Mouse (Mus musculus): Measurements from ENCODE around the gene Ggta1.
"Not testable (repeated sequence)": the region's sequence is repeated elsewhere in the genome, so short reads cannot be mapped to it uniquely, and the experiment has no call there.

Gene Ggta1

DNA sequence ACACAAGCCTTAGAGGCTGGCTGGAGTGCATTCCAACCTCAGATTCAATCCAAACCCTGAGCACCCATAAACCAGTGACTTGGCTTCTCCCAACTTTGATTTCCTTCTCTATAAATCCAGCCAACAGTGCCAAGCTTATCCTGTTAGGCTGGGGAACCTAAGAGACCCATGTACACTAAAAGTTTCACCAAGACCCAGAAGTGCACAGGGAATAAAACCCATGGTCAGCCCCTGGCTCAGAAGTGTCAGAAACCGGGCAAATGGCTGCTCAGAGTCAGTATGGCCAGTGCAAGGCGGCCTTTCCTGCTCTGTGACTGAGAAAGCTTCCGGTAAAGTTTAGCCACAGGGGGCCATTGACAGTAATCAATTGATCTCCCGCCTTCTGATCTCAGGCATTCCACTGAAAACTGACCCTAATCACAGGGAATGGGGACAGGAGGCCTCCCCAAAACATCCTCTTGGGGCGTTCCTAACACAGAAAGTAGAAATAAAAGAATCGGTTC lies 2.6 kb downstream of the Ggta1 start:
- DNase-seq = no peak

DNA sequence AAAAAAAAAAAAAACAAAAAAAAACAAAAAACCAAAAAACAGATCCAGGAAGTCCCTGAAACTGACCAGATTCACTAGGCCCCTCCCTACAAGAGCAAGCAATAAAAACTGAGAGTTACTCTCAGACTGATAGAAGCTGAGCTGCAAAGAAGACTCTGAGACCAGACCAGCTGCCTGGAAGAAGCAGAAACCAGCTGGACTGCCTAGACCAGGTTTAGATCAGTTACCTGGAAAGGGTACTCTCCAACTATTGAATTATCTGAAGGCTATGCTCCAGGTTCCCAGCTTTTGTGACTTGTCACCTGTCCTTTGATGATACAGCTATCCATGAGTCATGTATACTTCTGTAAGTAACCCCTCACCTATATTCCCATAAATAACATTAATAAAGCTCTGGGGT lies 3.7 kb downstream of the Ggta1 start:
- DNase-seq = no peak

- DNase-seq = no peak
Measured at GRCm38 (mm10) chr2:35458421-35458820, 4.6 kb downstream of the Ggta1 start.

DNA sequence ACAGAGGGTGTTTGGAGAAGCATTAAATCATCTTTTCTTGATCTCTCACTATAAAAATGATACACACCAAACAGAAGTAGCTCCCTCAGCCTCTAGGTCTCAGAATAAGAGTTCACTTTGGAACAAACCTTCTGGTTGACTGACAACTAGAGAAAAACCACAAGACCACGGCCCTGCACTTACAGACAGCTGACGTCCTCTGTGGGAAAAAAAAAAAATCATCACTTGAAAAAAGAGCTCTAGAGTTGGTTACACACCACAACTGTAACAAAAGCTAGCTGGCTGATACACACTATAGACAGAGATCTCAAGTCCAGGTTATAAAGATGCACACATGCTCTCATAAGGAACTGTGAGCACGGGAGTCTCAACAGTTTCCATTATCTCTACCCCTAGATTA lies 9.3 kb downstream of the Ggta1 start:
- DNase-seq = no peak

GRCm38 (mm10) chr2:35452695-35453094 lies 10.3 kb downstream of the Ggta1 start:
- DNase-seq = not testable (repeated sequence)

- DNase-seq = no peak
Measured at GRCm38 (mm10) chr2:35451484-35452050, 11.5 kb downstream of the Ggta1 start.

- no peak for DNase-seq
Measured at GRCm38 (mm10) chr2:35450856-35451255, 12.2 kb downstream of the Ggta1 start.

GRCm38 (mm10) chr2:35449687-35450622 lies 13.1 kb downstream of the Ggta1 start:
- no peak for DNase-seq

- DNase-seq = no peak
Measured at GRCm38 (mm10) chr2:35448914-35449670, 13.9 kb downstream of the Ggta1 start.

DNA sequence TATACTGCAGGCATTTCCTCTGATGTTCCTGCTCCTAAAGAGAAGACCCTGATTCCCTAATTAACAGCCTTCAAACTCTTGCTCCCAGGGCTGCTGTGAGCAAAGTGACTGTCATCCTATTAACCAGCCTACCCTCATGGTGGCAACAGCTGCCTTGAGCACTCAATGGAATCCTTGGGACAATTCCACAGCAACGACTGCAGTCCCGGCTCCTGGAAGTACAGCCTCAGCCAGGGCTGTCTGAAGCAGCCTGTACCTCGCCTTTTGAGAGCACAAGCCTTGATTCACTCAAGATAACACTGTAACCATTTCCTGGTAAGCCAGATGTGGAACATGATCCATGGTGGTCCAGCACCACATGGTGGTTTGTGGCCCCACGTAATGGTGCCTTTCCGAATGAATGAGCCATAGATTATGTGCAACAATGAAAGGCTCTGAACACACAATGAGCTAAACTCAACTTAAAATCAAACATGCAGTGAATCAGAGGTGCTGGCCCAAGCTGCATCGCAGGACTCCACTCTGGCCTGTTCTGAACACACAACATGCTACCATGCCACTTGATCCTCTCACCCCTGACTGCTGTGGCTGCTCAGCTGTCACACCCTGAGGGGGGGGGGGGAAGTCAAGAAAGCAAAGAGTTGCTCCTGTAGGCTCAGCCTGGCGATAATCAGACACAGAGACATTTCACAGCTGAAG lies 14.7 kb downstream of the Ggta1 start:
- no peak for DNase-seq

DNA sequence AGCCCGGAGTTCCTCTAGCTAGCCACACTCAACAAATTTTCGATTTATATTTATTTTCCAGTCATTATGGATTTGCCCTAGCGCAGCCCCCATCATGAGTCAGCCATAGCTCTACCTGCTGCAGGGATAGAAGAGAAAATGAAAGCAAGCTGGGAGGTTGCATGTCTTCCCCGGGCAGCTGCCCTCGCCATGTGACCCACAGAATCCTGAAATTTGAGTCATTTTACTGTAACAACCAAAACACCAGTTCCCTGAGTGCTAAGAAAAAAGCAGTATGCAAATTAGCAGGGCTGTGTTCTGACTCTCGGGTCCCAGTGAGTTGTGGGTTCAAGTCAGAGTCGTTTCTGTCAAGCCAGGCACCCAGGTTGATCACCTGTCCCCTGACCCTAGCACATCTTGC lies 15.6 kb downstream of the Ggta1 start:
- no peak for DNase-seq

DNA sequence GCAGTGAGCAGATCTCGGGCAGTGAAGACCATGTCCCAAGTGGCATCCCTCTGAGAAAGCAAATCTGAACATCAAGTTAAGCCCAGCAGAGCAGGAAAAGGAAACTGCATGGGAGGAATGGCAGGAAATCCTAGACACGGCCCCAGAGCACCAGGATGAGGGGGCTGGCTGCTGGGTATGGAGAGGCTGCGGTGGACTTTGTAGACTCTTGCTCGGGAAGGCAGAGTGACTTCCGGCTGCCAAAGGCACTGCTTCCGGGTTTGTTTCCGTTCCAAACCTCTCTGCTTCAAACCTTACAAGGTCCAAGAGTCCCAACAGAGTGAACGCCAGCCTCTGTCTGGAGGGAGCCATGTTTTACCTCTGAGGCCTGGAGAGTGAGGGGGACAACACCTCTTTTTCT lies 16.2 kb downstream of the Ggta1 start:
- no peak for DNase-seq

GRCm38 (mm10) chr2:35446300-35446699 lies 16.7 kb downstream of the Ggta1 start:
- DNase-seq = no peak

GRCm38 (mm10) chr2:35445610-35446009 lies 17.4 kb downstream of the Ggta1 start:
- DNase-seq = no peak

DNA sequence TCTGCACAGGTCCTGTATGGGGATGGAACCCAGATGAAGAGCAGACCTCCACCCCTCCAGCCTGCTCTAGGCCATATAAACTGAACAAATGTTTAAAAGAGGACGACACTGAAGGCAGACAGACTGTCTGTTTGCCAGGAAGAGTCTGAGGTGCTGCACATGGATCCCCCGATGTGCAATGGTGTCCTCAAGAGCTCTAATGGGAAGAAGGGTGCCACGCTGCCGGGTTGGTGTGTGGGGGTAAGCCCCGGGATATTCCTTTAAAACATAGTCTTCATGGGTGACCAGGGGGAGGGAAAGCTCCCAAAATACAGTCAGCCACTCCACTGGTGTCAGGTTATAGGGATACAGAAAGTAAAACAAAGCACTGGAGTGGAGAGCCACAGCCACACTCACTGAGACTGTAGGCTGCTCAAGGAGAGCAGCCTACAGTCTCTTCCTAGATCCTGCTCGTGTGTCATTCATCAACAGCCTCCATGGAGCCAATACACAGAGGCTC lies 18.2 kb downstream of the Ggta1 start:
- DNase-seq = no peak

DNA sequence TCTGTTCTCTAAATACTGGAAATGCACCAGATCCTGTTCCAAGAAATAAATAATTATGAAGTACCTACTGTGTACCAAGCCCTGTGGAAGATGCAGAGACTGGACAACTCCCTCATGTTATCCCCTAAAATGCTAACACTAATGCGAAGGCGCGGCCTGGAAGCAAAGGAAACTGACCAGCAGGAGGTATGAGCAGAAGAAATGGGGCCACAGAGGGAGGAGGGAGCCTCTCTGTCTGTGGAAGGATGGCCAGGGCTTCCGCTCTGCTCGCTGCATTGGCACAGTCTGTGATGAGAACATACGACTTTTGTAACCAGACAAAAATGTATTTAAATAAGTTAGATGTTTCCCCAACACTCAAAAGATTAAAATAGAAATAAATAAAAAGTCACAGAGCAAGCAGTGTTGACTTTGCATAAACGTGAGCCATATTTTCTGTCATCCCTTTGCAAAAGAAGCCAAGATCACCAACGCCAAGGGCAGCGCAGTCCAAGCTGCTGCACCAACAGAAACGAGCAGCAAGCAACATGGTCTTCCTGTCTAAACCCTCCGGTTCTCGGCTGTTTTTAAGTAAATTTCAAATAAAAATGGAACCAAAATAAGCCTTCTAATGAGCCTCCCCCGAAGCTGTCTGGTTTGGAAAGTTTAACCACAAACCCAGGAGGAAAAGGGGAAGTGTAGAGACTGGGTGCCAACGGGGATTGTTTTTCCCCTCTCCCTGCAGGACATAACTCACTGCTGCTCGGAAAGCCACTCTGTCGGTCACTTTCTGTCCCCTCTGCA lies 18.9 kb downstream of the Ggta1 start:
- DNase-seq = peak; percentile 32 to 39

- DNase-seq = no peak
Measured at GRCm38 (mm10) chr2:35443325-35443724, 19.7 kb downstream of the Ggta1 start.

- DNase-seq = peak; percentile 29 to 36
Measured at GRCm38 (mm10) chr2:35442079-35442478, 21.0 kb downstream of the Ggta1 start.

- no peak for DNase-seq
Measured at GRCm38 (mm10) chr2:35441419-35441818, 21.6 kb downstream of the Ggta1 start.

DNA sequence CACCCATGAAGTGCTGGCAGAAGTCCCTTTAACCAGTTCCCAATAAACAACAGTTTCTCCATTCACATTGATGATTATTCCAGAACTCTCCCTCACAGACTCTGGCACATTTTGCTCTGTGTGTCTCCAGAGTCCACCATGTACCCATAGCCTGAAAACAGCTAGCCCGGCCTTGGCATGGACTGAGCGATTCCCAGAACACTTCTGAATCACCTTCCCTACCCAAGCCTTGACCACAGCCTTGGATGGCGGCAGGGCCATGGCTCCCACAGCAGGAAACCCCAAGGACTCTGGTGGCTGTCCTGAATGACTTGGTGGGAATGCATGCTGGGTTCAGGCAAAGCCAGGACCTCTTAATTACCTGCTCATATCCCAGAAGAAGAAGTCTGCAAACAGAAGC lies 22.6 kb downstream of the Ggta1 start:
- DNase-seq = no peak

GRCm38 (mm10) chr2:35437796-35438195 lies 25.2 kb downstream of the Ggta1 start:
- DNase-seq = no peak
